Mouse (Mus musculus): ENCODE results near the gene Cda. TPM values are rescaled to one million over a fixed set of nuclear protein-coding genes. Genes with fewer than 3 reads are reported as not detected.

Gene Cda
- 1.6 and 1.8 TPM in 2 replicates for polyA plus RNA-seq (2016; fragmentation: Nextera tagmentation; extraction: Ambion mirVana)

DNA sequence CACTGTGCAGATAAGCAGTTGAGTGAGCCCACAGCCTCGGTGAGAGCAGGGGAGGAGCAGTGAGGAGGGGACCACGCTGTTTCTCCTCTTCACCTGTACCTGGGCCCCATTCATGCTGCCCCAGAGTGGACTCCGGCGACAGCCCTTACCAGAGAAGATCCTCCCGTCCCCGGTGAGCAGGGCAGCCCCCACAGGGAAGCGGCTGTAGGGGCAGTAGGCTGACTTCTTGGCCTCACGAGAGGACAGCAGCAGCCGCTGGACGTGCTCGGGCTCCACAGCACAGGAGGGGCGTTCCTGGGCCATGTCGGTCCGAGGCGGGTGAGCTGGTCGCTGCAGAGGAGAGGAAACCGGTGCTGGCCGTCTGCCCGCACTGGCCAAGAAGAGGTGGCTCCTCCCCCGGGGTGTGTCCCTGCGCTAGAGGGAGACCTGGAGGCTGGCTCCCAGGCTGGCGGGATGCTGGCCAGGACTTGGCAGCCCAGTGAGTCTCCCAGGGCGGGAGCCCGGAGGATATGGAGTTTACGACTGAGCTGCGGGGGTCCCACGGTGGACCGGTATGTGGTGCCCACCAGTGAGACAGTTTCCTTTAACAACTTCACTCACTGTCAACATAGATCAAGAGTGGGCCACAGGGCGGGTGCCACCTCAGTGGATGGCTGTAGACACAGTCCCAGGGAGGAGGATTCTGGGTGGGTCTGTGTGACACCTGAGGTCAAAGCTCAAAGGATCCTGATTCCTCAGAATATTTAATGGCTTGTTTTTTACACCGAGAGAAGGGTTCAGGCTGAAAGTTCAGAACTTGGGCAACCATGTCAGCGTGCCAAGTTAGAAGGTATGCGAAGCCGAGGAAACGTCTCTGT lies at the start of gene Cda:
Gene Cda (minus strand): TSS at position 352 of the 857 bp plus-strand sequence.
- Histone ChIP-seq H3K4me1 (peaks cover 9% of the 10 kb centered on the region), H3K4me3 (replicated peaks) (peak within 1 kb of the TSS; percentile 35), H3K36me3 (replicated peaks) (no peaks in the 10 kb centered on the region), H3K4me2 (peak within 1 kb of the TSS; percentile 66), H3K27ac (no peak within 1 kb of the TSS), H3K9ac (peak within 1 kb of the TSS; percentile 38), H3K27me3 (peaks cover 38% of the 10 kb centered on the region), H3K9me3 (no peaks in the 10 kb centered on the region)
- WGBS = 12% methylated on average over 34 of the region's 34 CpGs
- peak; percentile 58; the same call in 1 of the 2 replicates for ATAC-seq (ENCODE audit: low FRiP score)

DNA sequence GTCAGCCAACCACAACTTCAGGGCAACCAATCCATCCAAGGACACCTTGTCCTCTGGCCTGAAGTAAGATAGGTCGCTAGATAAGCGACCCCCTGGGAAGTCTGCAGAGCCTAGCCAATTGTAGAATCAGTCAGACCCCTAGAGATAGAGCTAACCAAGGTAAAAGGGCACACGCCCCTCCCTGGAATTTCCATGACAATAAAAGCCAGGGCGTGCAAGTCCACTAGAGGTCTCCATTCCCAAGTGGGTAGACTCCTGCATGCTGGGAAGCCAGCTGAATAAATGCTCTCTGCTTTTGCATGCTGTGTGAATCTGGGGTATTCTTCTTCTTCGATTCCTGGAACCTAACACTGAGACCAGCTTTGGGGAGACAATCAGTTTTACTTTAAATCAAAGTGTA lies 48.6 kb upstream of the Cda start:
- 52% methylated on average over 5 of the region's 5 CpGs for WGBS
- peaks cover 12% of the 10 kb centered on the region for H3K4me1 ChIP-seq
- no peak overlapping the region for H3K9ac ChIP-seq
- no peaks in the 10 kb centered on the region for H3K36me3 ChIP-seq (replicated peaks)
- H3K4me3 ChIP-seq (replicated peaks) = no peak overlapping the region
- no peak overlapping the region for H3K4me2 ChIP-seq
- no peaks in the 10 kb centered on the region for H3K9me3 ChIP-seq
- peaks cover 53% of the 10 kb centered on the region for H3K27me3 ChIP-seq
- ATAC-seq (ENCODE audit: low FRiP score) = no peak
- no peak overlapping the region for H3K27ac ChIP-seq

GRCm38 (mm10) chr4:138415991-138416390 lies 48.2 kb upstream of the Cda start:
- no peak overlapping the region for H3K9ac ChIP-seq
- peaks cover 53% of the 10 kb centered on the region for H3K27me3 ChIP-seq
- no peaks in the 10 kb centered on the region for H3K9me3 ChIP-seq
- H3K4me1 ChIP-seq = peaks cover 12% of the 10 kb centered on the region
- no peak for ATAC-seq (ENCODE audit: low FRiP score)
- H3K4me3 ChIP-seq (replicated peaks) = no peak overlapping the region
- H3K36me3 ChIP-seq (replicated peaks) = no peaks in the 10 kb centered on the region
- H3K4me2 ChIP-seq = no peak overlapping the region
- no peak overlapping the region for H3K27ac ChIP-seq
- WGBS = 76% methylated on average over 3 of the region's 3 CpGs

- Histone ChIP-seq H3K36me3 (replicated peaks) (no peaks in the 10 kb centered on the region), H3K27ac (no peak overlapping the region), H3K4me2 (no peak overlapping the region), H3K4me1 (peaks cover 12% of the 10 kb centered on the region), H3K9ac (no peak overlapping the region), H3K9me3 (no peaks in the 10 kb centered on the region), H3K27me3 (peaks cover 50% of the 10 kb centered on the region), H3K4me3 (replicated peaks) (no peak overlapping the region)
- no peak for ATAC-seq (ENCODE audit: low FRiP score)
- WGBS = 27% methylated on average over 6 of the region's 6 CpGs
Observed at GRCm38 (mm10) chr4:138414725-138415124, 46.9 kb upstream of the Cda start.

GRCm38 (mm10) chr4:138411504-138412121 lies 43.8 kb upstream of the Cda start:
- H3K27me3 ChIP-seq = peaks cover 60% of the 10 kb centered on the region
- 62% methylated on average over 7 of the region's 7 CpGs for WGBS

DNA sequence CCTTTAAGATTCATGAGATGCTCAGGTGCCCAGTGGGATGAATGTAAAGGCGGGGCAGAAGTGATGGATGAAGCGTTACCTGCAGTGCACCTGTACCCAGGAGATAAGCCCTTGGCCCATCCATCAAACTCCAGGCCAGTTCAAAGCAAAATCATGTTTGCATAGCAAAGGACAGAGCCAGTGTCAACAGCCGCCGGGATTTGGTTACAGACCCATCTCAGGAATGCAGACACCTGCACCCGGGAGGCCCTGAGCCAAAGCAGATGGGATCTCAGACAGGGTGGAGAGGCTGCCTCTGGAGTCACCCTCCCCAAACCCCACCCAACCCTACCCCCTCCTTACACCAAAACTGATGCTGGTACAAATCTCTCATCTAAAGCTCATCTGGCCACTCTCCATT lies 43.2 kb upstream of the Cda start:
- no peak overlapping the region for H3K4me3 ChIP-seq (replicated peaks)
- no peaks in the 10 kb centered on the region for H3K36me3 ChIP-seq (replicated peaks)
- no peak for ATAC-seq (ENCODE audit: low FRiP score)
- H3K27me3 ChIP-seq = peaks cover 64% of the 10 kb centered on the region
- H3K9me3 ChIP-seq = no peaks in the 10 kb centered on the region
- H3K4me2 ChIP-seq = no peak overlapping the region
- 0 out of 2 replicates have a peak, but pooled peaks cover 4% of the 10 kb centered on the region for H3K4me1 ChIP-seq
- 18% methylated on average over 5 of the region's 5 CpGs for WGBS
- no peak overlapping the region for H3K9ac ChIP-seq
- H3K27ac ChIP-seq = no peak overlapping the region

More at GRCm38 (mm10) chr4:138411504-138412121, 43.8 kb upstream of the Cda start:
- H3K9ac ChIP-seq = no peak overlapping the region
- H3K4me3 ChIP-seq (replicated peaks) = no peak overlapping the region
- no peaks in the 10 kb centered on the region for H3K36me3 ChIP-seq (replicated peaks)
- 0 out of 2 replicates have a peak, but pooled peaks cover 4% of the 10 kb centered on the region for H3K4me1 ChIP-seq
- H3K27ac ChIP-seq = no peak overlapping the region
- no peak overlapping the region for H3K4me2 ChIP-seq
- H3K9me3 ChIP-seq = no peaks in the 10 kb centered on the region
- ATAC-seq (ENCODE audit: low FRiP score) = no peak

- no peaks in the 10 kb centered on the region for H3K4me1 ChIP-seq
- no peak overlapping the region for H3K4me3 ChIP-seq (replicated peaks)
- H3K9me3 ChIP-seq = no peaks in the 10 kb centered on the region
- ATAC-seq (ENCODE audit: low FRiP score) = no peak
- 87% methylated on average over 12 of the region's 13 CpGs for WGBS
- H3K9ac ChIP-seq = no peak overlapping the region
- H3K4me2 ChIP-seq = no peak overlapping the region
- no peaks in the 10 kb centered on the region for H3K36me3 ChIP-seq (replicated peaks)
- peaks cover 48% of the 10 kb centered on the region for H3K27me3 ChIP-seq
- no peak overlapping the region for H3K27ac ChIP-seq
Observed at GRCm38 (mm10) chr4:138407479-138408194, 39.8 kb upstream of the Cda start.

GRCm38 (mm10) chr4:138404806-138405205 lies 37.0 kb upstream of the Cda start:
- Histone ChIP-seq H3K4me3 (replicated peaks) (no peak overlapping the region), H3K9me3 (no peaks in the 10 kb centered on the region), H3K4me2 (no peak overlapping the region), H3K36me3 (replicated peaks) (no peaks in the 10 kb centered on the region), H3K4me1 (no peaks in the 10 kb centered on the region), H3K9ac (no peak overlapping the region), H3K27me3 (peaks cover 34% of the 10 kb centered on the region), H3K27ac (no peak overlapping the region)
- no peak for ATAC-seq (ENCODE audit: low FRiP score)
- 0% methylated on average over 2 of the region's 2 CpGs for WGBS

GRCm38 (mm10) chr4:138396711-138397110 lies 28.9 kb upstream of the Cda start:
- 4% methylated on average over 8 of the region's 8 CpGs for WGBS
- Histone ChIP-seq H3K36me3 (replicated peaks) (no peaks in the 10 kb centered on the region), H3K4me2 (peak overlapping the region; percentile 56), H3K9me3 (no peaks in the 10 kb centered on the region), H3K4me1 (peaks cover 19% of the 10 kb centered on the region), H3K27me3 (peaks cover 90% of the 10 kb centered on the region), H3K4me3 (replicated peaks) (peak overlapping the region; percentile 39), H3K27ac (no peak overlapping the region), H3K9ac (no peak overlapping the region)
- no peak for ATAC-seq (ENCODE audit: low FRiP score)

DNA sequence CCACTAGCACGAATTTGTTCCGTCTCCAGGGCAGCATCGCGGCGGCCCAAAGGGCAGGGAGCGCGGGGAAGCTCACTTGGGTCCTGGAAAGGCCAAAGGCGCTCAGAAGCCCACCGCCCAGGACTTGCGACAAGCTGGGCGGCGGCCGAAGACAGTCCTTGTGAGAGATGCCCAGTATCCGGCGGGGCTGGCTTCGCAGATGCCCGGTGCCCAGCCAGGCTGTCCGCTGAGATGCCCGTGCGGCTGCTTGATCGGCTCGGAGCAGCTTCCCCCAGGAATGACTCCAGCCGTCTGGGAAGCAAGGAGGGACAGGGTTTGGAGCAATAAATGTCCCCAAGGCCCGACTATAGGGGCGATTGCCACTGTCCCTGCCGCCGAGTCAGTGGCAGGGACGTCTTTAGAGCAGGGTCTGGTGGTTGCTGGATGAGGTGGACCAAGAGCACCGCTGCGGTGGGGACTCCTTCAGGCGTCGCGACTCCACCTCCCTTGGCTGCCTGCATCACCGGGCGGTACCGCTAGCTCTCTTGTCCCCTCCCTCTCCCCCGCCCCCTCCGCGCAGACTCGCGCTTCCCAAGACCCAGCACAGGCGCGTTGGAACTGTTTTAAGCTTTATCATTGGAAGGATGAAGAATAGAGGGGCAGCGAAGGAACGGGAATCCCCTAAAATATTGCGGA lies 28.3 kb upstream of the Cda start, which contains the start of gene Fam43b:
Gene Fam43b (minus strand): TSS at position 558 of the 675 bp plus-strand sequence.
- Histone ChIP-seq H3K4me2 (peak within 1 kb of the TSS; percentile 56), H3K9me3 (no peaks in the 10 kb centered on the region), H3K27me3 (peaks cover 94% of the 10 kb centered on the region), H3K9ac (peak within 1 kb of the TSS; percentile 29), H3K36me3 (replicated peaks) (no peaks in the 10 kb centered on the region), H3K4me3 (replicated peaks) (peak within 1 kb of the TSS; percentile 39), H3K27ac (no peak within 1 kb of the TSS), H3K4me1 (peaks cover 19% of the 10 kb centered on the region)
- under 1% methylated on average over 46 of the region's 46 CpGs for WGBS
- no peak for ATAC-seq (ENCODE audit: low FRiP score)

DNA sequence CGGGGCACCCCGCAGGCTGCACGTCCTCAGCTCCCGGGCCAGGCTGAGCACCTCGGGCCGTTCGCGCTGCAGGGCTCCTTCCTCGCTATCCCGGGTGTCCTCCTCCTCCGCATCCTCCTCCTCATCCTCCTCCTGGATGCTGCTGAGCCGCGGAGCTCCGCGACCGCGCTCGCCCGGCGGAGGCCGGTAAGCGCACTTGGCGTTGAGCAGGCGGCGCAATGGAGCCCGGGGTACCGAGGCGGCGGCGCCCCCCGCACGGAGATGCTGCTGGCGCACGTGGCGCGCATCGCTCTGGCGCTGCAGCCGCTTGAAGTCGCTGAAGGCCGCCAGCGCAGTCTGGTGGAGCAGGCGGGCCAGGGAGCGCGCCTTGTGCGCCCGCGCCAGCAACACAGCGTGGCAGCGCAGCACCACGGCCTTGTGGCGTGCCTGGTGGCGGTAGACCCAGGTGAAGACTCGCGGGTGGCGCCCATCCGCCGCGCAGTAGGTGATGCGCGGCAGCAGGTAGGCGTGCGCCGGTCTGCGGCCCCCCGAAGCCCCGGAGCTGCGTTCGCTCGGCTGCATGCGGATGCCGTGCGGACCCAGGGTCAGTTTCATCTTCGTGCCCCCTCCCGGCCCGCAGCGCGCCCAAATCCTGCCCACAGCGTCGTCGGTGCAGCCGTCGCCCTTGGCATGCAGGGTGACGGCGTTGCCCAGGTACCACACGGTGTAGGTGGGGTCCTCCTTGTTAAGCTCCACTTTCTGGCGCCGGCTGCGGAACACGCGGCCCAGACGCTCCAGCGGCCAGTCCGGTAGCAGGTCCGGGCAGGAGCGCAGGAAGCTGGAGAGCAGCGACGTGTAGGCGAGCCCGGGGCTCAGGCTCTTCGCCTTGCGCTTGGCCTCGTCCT lies 27.5 kb upstream of the Cda start:
- no peaks in the 10 kb centered on the region for H3K9me3 ChIP-seq
- H3K27me3 ChIP-seq = peaks cover 96% of the 10 kb centered on the region
- peaks cover 19% of the 10 kb centered on the region for H3K4me1 ChIP-seq
- ATAC-seq (ENCODE audit: low FRiP score) = no peak
- no peak overlapping the region for H3K27ac ChIP-seq
- H3K4me2 ChIP-seq = peak overlapping the region; percentile 56
- no peaks in the 10 kb centered on the region for H3K36me3 ChIP-seq (replicated peaks)
- WGBS = 1% methylated on average over 102 of the region's 103 CpGs
- H3K4me3 ChIP-seq (replicated peaks) = peak overlapping the region; percentile 39
- H3K9ac ChIP-seq = peak overlapping the region; percentile 29

All from forebrain, embryonic 12.5 days (tissue).